Mouse (Mus musculus) left cerebral cortex, postnatal 4 days (tissue): ENCODE results near the gene Crocc2. TPM values are rescaled to one million over a fixed set of nuclear protein-coding genes. Genes with fewer than 3 reads are reported as not detected.
"Not testable (repeated sequence)": the region's sequence is repeated elsewhere in the genome, so short reads cannot be mapped to it uniquely, and the experiment has no call there.

Experiments used
- DNase-seq: peaks from one replicate; pipeline ENCODE4 v3.0.0-alpha.2; 2022
- intact Hi-C: fragments of 180-260 bp; cut with DNase I; formaldehyde crosslinking; loops from one replicate; pipeline ENCODE4 v1.15.1; 2025
- total RNA-seq, 2 experiments: library from RNA; stranded (reverse); gene quantifications; 2 replicates each; pipeline ENCODE4 v1.2.3; 2021

Gene Crocc2
- total RNA-seq, 2 experiments from 2014 or later: 0.91 to 0.94 TPM

DNA sequence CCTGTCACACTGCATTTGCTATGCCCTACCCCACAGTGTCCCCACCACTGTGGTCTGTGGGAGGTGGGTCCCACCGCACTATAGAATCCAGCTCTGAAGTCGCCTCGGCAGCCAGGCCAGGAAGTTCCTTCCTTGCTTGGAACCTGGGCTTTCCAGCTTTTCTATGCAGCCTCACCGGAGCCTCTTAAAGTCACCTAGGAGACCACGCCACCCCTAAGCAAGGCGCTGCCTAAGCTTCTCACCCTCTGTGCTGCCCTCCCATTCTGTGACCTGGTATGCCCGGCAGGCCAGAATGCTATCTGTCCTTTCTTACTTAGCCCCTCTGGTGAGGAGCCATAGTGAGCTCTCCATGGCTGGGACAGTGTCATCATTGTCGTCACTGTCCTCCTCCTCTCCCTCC lies 7.2 kb upstream of the Crocc2 start:
- intact Hi-C loops: no loop called here
- no peak for DNase-seq

DNA sequence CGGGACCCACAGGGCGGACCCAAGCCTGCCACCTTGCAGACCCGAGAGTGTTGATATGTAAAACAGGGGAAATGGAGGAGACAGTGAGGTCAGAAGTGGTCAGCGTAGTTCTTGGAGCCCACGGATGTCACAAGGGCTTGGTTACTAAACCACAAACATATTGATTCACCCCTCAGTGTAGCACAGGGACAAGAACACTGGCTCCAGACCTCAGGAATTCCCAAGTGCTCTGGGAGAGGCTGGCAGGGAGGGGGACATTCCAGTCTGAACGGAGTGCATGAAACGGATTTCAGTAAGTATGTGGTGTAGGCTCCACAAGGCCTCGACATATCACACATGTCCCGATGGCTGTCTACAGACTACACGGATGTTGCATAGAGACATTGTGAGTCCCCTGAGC lies 6.6 kb upstream of the Crocc2 start:
- DNase-seq: no peak

GRCm38 (mm10) chr1:93162588-93162987 lies 5.9 kb upstream of the Crocc2 start:
- intact Hi-C loops: no loop called here
- no peak for DNase-seq

More for the DNA sequence above, 6.6 kb upstream of the Crocc2 start:
- intact Hi-C loops: no loop called here

DNA sequence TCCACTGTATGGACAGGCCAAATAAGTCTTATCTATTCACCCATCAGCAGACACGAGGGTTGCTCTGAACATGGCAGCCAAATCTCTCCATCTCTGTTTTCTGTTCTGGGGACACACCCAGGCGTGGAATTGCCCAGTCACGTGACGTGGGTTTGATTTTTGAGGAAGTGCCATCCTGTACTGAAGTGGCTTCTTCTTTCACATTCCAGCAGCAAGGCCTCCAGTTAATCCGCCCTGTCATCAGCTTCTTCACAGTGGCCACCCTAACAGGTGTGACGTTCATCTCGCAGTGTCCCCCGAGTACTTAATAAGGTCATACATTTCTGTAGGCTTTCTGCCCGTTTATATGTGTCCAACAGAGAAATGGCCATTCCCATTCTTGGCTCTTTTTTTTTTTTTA lies 3.1 kb upstream of the Crocc2 start:
- no peak for DNase-seq
- intact Hi-C loops: no loop called here

DNA sequence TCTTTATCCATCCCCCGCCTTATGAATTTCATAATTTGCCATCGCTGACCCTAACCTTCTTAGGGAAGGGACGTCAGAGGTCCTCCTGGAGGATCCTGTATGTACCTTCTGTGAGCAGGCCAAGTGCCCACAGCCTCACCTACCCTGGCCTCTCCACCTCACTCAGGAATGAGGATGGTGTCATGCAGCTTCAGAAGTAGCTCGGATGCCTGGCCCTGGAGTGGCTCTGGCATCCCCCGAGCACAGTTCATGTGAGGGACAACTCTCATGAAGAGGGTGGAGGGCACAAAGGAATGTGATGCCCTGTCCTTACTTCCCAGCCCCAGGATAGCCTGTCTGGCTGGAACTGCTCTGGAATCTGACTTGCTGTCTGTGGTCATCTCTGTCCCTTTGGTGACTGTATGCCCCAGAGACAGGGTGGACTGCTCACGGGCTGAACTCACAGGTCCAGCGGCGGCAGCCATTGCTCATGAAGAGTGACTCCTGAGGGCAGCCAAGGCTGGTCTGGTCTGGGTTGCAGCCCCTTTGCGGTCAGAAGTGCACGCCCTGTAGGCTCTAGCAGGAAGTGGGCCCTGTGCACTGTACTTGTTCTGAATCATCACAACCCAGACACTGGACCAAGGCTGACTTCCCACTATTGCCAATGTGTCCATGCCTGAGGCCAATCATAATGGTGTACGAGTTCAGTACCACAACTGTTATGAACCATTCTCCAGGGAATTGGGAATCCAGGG lies 2.0 kb upstream of the Crocc2 start:
- intact Hi-C loops: no loop called here
- DNase-seq: no peak

DNA sequence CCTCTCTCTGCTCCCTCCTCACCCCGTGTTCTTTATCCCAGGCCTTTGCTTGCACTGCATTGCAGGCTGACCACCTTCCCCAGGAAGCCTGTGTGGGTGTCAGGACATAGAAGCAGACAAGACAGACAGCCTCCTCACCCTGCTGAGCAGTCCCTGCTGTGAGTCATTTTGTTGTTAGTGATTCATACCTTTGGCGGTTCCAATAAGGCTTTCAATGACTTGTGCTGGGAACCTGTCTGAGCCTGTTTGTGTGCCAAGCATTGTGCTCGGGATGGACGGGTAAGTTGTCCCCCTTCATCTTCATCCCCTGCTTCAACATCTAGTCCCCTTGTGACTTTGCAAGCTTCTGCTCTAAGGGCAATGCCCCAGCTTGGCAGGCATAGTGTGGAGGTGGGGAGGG lies 5.1 kb downstream of the Crocc2 start:
- intact Hi-C loops: loop anchor here (10.0 kb wide), 2 partner anchors 131 to 171 kb away; partner anchors contain the start of genes Mterf4, Pask and Ppp1r7
- no peak for DNase-seq

GRCm38 (mm10) chr1:93174399-93174798 lies 5.9 kb downstream of the Crocc2 start:
- intact Hi-C loops: loop anchor here (10.0 kb wide), 2 partner anchors 130 to 170 kb away; partner anchors contain the start of genes Mterf4, Pask and Ppp1r7

DNA sequence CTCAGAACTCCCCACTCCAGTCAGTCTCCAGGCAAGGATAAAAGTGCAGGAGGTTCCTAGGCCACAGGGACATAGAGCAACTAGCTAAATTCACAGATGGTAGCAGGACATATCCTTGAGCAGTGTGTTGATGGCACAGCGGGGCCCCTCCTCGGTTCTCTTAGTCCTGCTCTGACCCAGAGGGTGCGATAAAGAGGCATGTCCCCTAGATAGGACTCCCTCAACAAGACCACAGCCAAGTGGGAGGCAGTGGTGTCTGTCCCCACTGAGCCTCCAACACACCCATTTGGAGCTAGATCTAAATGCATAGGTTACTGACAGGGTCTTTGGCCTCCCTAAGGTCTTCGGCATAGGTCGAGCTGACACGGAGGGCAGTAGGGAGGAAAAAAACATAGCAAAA lies 7.3 kb downstream of the Crocc2 start:
- intact Hi-C loops: loop anchor here (2.0 to 10.0 kb wide), 3 partner anchors 63 to 169 kb away; partner anchors contain the start of genes Mterf4, Pask and Ppp1r7
- no peak for DNase-seq

More at GRCm38 (mm10) chr1:93174399-93174798, 5.9 kb downstream of the Crocc2 start:
- DNase-seq: peak; percentile 88

GRCm38 (mm10) chr1:93176525-93177332 lies 8.2 kb downstream of the Crocc2 start:
- DNase-seq: peak; percentile 68
- intact Hi-C loops: loop anchor here (2.0 to 10.0 kb wide), 3 partner anchors 62 to 168 kb away; partner anchors contain the start of genes Mterf4, Pask and Ppp1r7

- intact Hi-C loops: no loop called here
- DNase-seq: no peak
Observed at GRCm38 (mm10) chr1:93182281-93182680, 13.8 kb downstream of the Crocc2 start.

DNA sequence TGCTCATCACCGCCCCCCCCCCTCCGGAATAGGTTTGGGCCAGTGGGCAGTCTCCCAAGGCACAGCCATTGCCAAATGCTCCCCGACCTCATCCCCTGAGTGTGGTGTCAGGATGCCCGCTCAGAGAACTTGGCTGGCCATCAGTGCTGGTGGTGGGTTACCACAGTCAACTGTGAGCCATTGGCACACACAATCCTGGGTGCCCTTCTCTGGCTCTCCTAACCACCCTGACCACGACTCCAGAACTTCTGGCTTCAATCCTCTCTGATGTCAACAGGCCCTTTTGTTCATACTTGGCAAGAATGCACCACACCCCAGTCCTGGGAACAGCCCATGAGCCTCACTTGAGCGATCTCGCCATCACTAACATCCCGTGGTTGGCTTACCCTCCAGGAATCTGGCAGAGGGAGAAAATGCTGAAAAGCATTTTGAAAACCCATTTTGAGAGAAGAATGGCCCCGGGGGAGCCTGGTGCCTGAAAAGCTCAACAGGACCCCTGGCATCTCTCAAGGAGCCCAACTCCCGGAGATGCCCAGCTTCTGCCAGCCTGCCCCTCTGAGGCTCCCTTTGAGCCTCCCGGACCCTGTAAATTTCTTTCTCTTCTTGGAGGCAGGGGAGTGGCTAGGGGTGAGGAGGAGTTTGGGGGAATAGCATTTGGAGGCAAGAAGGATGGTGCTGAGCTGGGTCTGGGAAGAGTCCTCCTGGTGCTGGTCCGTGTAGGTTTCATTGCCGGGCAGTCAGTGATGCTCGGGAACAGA lies 15.7 kb downstream of the Crocc2 start:
- peak; percentile 79 for DNase-seq
- intact Hi-C loops: no loop called here

DNA sequence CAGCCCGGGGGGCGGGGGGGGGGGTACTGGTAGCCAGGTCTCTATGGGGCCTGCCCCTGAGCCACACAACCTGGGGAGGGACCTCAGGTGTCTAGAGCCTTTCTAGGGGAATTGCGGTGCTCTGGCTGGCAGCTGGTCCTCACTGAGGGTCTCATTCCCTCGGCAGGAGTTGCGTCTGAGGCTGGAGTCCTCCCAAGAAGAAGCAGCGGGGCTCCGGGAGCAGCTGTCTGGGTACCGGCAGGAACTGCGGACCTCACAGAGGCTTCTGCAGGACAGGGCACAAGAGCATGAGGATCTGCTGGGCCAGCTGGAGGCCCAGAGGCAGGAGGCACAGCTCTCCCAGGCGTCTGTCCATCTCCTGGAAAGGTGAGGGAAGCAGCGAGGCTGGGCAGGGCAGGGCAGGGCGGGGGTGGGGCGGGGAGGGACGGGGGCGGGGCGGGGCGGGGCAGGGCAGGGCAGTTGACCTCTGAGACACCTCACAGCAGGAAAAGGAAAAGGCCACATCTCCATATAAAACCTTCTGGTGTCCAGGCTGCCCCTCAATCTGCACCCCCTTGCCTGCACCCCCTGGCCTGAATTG lies 22.3 kb downstream of the Crocc2 start:
- DNase-seq: peak; percentile 67
- intact Hi-C loops: no loop called here

- intact Hi-C loops: no loop called here
- DNase-seq: no peak
Observed at GRCm38 (mm10) chr1:93194961-93195360, 26.4 kb downstream of the Crocc2 start.

DNA sequence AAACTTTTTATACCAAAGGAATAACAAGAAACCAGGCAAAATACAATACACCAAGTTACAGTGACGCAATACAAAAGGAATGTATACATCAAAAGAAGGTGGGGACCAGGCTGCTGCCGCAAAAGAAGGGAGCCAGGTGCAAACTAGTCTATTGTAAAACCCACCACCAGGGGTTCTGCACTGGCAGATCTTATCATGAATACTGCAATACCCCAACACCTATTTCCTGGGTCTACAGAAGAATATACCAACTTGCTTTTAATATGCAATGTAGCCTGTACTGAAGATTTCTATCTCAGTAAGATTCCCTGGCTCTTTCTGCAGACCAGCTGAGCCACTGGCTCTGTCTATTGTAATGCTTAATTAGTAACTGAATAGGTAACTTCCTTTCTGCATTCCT lies 28.9 kb downstream of the Crocc2 start:
- intact Hi-C loops: not testable (repeated sequence)

GRCm38 (mm10) chr1:93197916-93198315 lies 29.4 kb downstream of the Crocc2 start:
- no peak for DNase-seq
- intact Hi-C loops: no loop called here

More for the DNA sequence above, 28.9 kb downstream of the Crocc2 start:
- DNase-seq: not testable (repeated sequence)

GRCm38 (mm10) chr1:93206277-93206970 lies 37.9 kb downstream of the Crocc2 start:
- intact Hi-C loops: no loop called here
- DNase-seq: peak; percentile 37

GRCm38 (mm10) chr1:93207536-93208064 lies 39.1 kb downstream of the Crocc2 start:
- no peak for DNase-seq
- intact Hi-C loops: no loop called here

DNA sequence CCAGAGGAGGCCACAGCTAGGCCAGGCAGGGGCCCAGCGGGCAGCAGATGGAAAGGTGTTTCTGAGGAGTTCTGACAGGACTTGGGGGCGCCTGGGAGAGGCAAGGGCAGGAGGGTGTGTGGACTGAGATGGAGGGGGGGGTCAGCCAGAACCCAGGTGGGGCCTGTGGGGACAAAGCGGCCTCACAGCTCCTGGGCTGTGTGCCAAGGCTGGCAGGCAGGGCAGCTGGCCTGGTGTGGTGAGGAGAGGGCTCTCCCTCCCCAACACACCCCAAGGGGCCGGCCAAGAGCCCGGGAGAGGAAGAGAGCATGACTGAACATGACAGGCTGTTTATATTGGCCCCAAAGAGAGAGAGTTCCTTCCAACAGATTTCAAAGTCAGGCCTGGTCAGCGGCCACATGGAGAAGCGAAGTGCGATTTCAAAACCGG lies 41.7 kb downstream of the Crocc2 start:
- intact Hi-C loops: no loop called here
- DNase-seq: peak; percentile 96

- intact Hi-C loops: no loop called here
- no peak for DNase-seq
Observed at GRCm38 (mm10) chr1:93211019-93211418, 42.5 kb downstream of the Crocc2 start.
